Mouse (Mus musculus) ES-E14 (cell line): Measurements from ENCODE around the gene Npff.

ENCODE experiments used
- CHD2 ChIP-seq: IDR thresholded peaks from 2 replicates; pipeline ENCODE4 v1.6.1; 2014; ENCODE audit warnings: mild to moderate bottlenecking, low read depth, low read length, inconsistent platforms
- HCFC1 ChIP-seq: IDR thresholded peaks from 2 replicates; pipeline ENCODE4 v1.6.1; 2012; ENCODE audit warnings: low read length, inconsistent platforms, borderline replicate concordance; ENCODE audit not compliant: insufficient read depth
- MAFK ChIP-seq: IDR thresholded peaks from 2 replicates; pipeline ENCODE4 v1.6.1; 2014; ENCODE audit warnings: mild to moderate bottlenecking, low read depth, low read length, inconsistent platforms; ENCODE audit not compliant: insufficient read depth
- ZC3H11A ChIP-seq: IDR thresholded peaks from 2 replicates; pipeline ENCODE4 v1.6.1; 2012; ENCODE audit warnings: low read depth, mild to moderate bottlenecking, inconsistent platforms, low read length, borderline replicate concordance
- ZNF384 ChIP-seq: IDR thresholded peaks from 2 replicates; pipeline ENCODE4 v1.6.1; 2012; ENCODE audit warnings: low read depth, low read length, inconsistent platforms

DNA sequence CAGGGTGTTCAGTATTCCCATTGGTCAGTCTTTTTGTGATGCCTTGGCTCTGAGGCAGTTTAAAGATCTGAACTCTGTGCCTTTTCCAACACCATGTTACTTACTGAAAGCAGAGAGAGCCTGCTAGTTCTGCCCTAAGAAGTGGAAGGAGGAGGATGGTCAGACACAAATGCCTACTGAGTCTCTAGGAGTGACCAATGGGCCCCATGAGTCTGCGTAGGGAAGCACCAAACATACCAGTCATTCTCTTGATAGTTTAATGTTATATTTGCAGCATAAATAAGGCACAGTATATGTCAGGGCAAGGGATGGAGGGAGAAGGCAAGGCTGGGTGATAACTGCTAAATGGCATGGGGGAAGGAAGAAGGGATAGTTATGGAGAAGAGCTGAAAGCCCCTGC is 3.7 kb upstream of the Npff start:
- TF ChIP-seq HCFC1, result no peak
- TF ChIP-seq CHD2, result no peak
- no peak for TF ChIP-seq ZC3H11A
- TF ChIP-seq MAFK, result no peak
- TF ChIP-seq ZNF384, result no peak
